Mouse (Mus musculus) midbrain, embryonic 13.5 days (tissue): ENCODE results near the gene Prkca. TPM values are rescaled to one million over a fixed set of nuclear protein-coding genes. Genes with fewer than 3 reads are reported as not detected.

Experiments
- ATAC-seq: fragments of 200-750 bp; cut with Nextera tagmentation; 2 replicates; pipeline ENCODE4 v1.8.0; 2017; ENCODE audit warnings: mild to moderate bottlenecking, moderate TSS enrichment, moderate library complexity
- H3K27ac ChIP-seq: fragments of 300-500 bp; sonication (generic); 2 replicates; pipeline ENCODE4 v1.5.1; 2015; ENCODE audit warnings: inconsistent platforms, mild to moderate bottlenecking, moderate library complexity
- H3K27me3 ChIP-seq: fragments of 300-500 bp; sonication (generic); 2 replicates; pipeline ENCODE4 v1.6.1; 2015; ENCODE audit warnings: mild to moderate bottlenecking, inconsistent platforms
- H3K36me3 ChIP-seq: fragments of 300-500 bp; sonication (generic); 2 replicates; pipeline ENCODE4 v1.6.1; 2015; ENCODE audit warnings: mild to moderate bottlenecking, inconsistent platforms
- H3K4me1 ChIP-seq: fragments of 300-500 bp; sonication (generic); replicated peaks from 2 replicates; pipeline ENCODE4 v1.6.1; 2015; ENCODE audit warnings: inconsistent platforms
- H3K4me2 ChIP-seq: fragments of 300-500 bp; sonication (generic); replicated peaks from 2 replicates; pipeline ENCODE4 v1.6.1; 2015; ENCODE audit warnings: moderate library complexity, mild to moderate bottlenecking, inconsistent platforms
- H3K4me3 ChIP-seq: fragments of 300-500 bp; sonication (generic); replicated peaks from 2 replicates; pipeline ENCODE4 v1.5.1; 2015; ENCODE audit warnings: mild to moderate bottlenecking, inconsistent platforms
- H3K9ac ChIP-seq: fragments of 300-500 bp; sonication (generic); replicated peaks from 2 replicates; pipeline ENCODE4 v1.6.1; 2015; ENCODE audit warnings: mild to moderate bottlenecking, inconsistent platforms
- H3K9me3 ChIP-seq: fragments of 300-500 bp; sonication (generic); 2 replicates; pipeline ENCODE4 v1.6.1; 2016; ENCODE audit warnings: mild to moderate bottlenecking, inconsistent platforms
- WGBS: fragments of 180-500 bp; shearing (Covaris S2); methylation state at CpG from one replicate; pipeline ENCODE4 v1.1.7; 2015; 5-methylcytosine and 5-hydroxymethylcytosine counted together
- polyA plus RNA-seq: library from polyadenylated mRNA; unstranded; fragments of >200 nt; fragmentation: Nextera tagmentation; extraction: Ambion mirVana; gene quantifications from 2 replicates; pipeline ENCODE4 v1.2.1, GENCODE M21; 2015

Gene Prkca
- polyA plus RNA-seq, 1 experiment from 2014 or later, result 3.3 TPM

DNA sequence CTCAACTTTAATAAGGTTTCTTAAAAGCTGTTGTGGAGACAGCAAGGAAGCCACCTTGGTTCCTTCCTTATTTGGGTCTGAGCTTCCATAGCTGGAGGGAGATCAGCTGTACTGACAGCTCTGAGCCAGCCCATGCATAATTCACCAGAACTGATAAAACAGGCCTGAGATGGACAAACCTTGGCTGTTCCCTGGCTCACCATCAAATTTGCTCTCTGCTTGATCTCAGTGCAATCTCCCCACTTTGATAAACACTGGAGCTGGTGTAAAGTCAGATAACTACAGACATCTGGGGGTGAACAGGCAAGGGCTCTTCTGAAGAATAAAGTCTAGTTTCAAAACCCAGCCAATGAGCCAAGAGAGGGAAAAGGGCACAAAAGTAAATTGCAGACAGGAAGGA lies 261.1 kb downstream of the Prkca start:
- Histone ChIP-seq H3K36me3 (no peaks in the 10 kb centered on the region), H3K4me1 (no peaks in the 10 kb centered on the region), H3K9me3 (no peaks in the 10 kb centered on the region), H3K4me2 (no peak overlapping the region), H3K27ac (no peak overlapping the region), H3K9ac (no peak overlapping the region), H3K4me3 (no peak overlapping the region), H3K27me3 (no peaks in the 10 kb centered on the region)
- ATAC-seq, result no peak

DNA sequence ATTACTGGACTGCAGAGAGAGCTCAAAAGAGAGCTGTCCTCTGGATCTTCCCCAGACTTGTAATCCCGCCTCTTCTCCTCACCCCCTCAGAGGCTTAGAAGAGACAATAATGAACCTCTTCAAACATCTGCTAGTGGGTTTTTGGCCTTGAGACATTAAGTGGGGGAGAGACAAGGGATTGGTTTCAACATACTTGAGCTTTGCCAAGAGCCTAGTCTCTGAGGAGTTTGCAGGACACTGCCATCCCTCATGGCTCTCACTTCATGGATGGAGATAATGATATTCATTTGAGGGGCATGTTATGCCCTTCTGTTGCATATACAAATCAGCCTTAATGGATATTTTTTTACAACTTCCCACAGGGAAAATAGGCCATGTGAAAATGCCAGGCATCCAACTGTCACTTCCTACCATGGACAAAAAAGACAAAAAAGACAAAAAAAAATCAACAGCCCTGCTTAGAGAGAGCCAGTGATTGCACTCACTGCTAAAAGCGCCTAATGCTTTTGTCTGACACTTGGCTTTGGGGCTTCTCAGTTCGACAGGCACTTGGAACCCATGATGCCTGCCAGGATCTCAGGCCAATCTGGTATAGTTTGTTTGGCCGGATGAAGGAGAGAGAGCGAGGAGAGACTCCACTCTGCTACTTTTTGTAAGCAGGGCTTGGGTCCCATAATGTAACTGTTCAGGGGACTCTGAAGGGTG lies 263.6 kb downstream of the Prkca start:
- H3K4me2 ChIP-seq, result no peak overlapping the region
- WGBS, result 80% methylated on average over 5 of the region's 5 CpGs
- no peaks in the 10 kb centered on the region for H3K27me3 ChIP-seq
- no peak overlapping the region for H3K4me3 ChIP-seq
- no peak overlapping the region for H3K9ac ChIP-seq
- H3K36me3 ChIP-seq, result no peaks in the 10 kb centered on the region
- no peaks in the 10 kb centered on the region for H3K4me1 ChIP-seq
- ATAC-seq, result no peak
- H3K9me3 ChIP-seq, result no peaks in the 10 kb centered on the region
- H3K27ac ChIP-seq, result no peak overlapping the region

DNA sequence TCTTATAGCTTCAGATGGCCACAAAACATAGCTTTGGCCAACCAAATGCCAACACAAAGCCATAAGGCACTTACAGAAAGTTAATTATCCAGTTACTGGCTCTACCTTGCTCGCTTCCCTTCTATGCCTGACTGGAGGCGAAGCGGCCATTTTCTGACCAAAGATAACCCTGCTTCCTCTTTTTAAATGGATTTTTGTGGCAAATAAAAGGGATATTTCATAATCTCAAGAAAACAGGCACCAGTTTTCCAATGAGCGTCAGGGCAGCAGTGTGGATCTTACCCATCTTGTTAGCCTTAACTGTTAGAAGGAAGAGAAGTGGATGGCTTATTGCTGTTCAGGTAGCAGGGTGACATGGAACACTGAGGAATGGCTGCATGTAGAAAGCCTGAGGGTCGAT lies 264.3 kb downstream of the Prkca start:
- no peaks in the 10 kb centered on the region for H3K36me3 ChIP-seq
- no peak overlapping the region for H3K9ac ChIP-seq
- H3K4me3 ChIP-seq, result no peak overlapping the region
- no peaks in the 10 kb centered on the region for H3K4me1 ChIP-seq
- no peak overlapping the region for H3K4me2 ChIP-seq
- no peaks in the 10 kb centered on the region for H3K9me3 ChIP-seq
- no peak for ATAC-seq
- H3K27ac ChIP-seq, result no peak overlapping the region
- no peaks in the 10 kb centered on the region for H3K27me3 ChIP-seq
- 92% methylated on average over 5 of the region's 5 CpGs for WGBS

DNA sequence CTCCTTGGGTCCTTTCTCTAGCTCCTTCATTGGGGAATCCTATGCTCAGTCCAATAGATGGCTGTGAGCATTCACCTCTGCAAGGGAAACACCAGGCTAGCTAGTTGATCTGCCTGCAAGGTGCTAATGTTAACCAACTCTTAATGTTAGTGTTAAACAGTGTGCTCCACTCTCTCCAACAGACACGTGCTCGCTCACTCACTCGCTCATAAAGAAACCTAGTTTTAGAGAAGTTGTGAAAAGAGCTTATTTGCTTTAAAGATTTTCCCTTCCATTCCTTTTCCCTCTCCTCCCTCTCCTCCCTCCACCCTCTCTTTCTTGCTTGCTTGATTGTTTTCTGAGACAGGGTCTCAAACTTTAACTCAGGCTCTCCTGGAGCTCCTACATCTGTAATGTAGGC lies 266.2 kb downstream of the Prkca start:
- no peak for ATAC-seq
- no peaks in the 10 kb centered on the region for H3K9me3 ChIP-seq
- no peaks in the 10 kb centered on the region for H3K36me3 ChIP-seq
- no peak overlapping the region for H3K4me3 ChIP-seq
- H3K27me3 ChIP-seq, result no peaks in the 10 kb centered on the region
- H3K27ac ChIP-seq, result no peak overlapping the region
- WGBS, result 87% methylated on average over 3 of the region's 3 CpGs
- H3K9ac ChIP-seq, result no peak overlapping the region
- H3K4me2 ChIP-seq, result no peak overlapping the region
- no peaks in the 10 kb centered on the region for H3K4me1 ChIP-seq

DNA sequence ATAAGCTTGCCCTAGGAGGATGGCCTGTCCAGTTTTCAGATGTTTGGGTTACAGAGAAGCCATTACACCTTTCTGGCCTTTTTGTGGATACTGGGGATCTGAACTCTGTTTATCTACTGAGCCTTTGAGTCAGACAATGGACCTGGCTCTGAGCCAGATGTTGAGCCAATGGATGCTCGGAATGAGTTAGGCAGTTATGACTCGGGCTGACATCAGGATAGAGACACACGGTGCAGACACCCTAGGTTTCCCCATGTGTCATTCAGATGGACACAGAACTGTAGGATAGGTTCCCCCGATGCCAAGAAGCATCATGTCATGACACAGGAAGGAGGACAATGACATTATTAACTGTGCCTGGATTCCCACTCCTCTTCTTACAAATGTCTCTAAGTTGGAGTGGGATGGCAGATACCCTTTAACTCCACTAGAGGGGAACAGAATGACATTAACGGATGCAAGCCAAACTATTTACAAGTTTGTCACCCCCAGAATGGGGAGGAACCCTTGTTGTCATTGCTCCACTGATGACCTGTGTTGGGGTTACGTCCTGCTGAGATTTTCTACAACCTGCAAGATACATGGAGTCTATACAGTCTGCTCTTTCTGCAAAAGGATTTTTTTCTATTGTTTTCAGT lies 271.0 kb downstream of the Prkca start:
- Histone ChIP-seq H3K27ac (no peak overlapping the region), H3K9me3 (no peaks in the 10 kb centered on the region), H3K4me3 (no peak overlapping the region), H3K27me3 (no peaks in the 10 kb centered on the region), H3K4me2 (no peak overlapping the region), H3K9ac (no peak overlapping the region), H3K4me1 (no peaks in the 10 kb centered on the region), H3K36me3 (no peaks in the 10 kb centered on the region)
- 79% methylated on average over 6 of the region's 6 CpGs for WGBS
- ATAC-seq, result no peak

DNA sequence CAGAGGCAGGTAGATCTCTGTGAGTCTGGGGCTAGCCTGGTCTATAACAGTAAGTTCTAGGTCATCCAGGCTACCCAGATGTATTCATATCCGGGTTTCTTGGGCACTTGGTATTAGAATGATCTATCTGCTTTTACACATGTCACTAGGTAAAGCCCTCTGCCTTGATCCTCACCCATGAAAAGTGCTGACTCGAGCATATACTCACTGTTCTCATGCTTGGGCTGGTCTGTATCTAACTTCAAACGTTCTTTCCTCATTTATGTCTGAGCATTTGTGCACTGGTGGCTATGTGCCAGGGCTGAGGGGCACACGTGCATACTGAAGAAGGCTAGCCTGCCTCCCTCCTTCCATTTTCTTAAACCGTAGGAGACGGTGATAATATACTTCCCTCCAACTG lies 272.5 kb downstream of the Prkca start:
- Histone ChIP-seq H3K36me3 (no peaks in the 10 kb centered on the region), H3K9me3 (no peaks in the 10 kb centered on the region), H3K4me2 (no peak overlapping the region), H3K4me3 (no peak overlapping the region), H3K27me3 (no peaks in the 10 kb centered on the region), H3K9ac (no peak overlapping the region), H3K4me1 (no peaks in the 10 kb centered on the region), H3K27ac (no peak overlapping the region)
- ATAC-seq, result no peak
- 84% methylated on average over 6 of the region's 6 CpGs for WGBS

DNA sequence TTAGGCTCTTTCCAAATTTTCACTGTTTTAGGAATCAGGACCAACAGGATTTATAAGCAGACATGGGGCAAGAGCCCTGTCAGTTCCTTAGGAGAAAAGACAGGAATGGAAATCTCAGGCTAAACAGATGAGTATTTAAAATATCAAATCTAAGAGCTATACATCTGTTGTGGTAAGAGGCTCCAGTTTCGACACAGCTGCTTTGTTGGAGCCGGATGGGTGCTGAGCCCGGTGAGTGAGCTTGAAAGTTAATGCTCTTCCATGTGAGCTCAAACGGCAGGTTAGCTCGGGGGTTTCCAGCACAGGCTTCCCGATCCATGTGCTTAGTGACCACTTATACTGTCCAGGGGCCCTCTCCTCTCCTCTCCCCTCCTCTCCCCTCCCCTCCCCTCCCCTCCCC lies 273.7 kb downstream of the Prkca start:
- Histone ChIP-seq H3K4me1 (no peaks in the 10 kb centered on the region), H3K27ac (no peak overlapping the region), H3K4me2 (no peak overlapping the region), H3K9ac (no peak overlapping the region), H3K9me3 (no peaks in the 10 kb centered on the region), H3K4me3 (no peak overlapping the region), H3K27me3 (no peaks in the 10 kb centered on the region), H3K36me3 (no peaks in the 10 kb centered on the region)
- 59% methylated on average over 6 of the region's 6 CpGs for WGBS
- ATAC-seq, result no peak

DNA sequence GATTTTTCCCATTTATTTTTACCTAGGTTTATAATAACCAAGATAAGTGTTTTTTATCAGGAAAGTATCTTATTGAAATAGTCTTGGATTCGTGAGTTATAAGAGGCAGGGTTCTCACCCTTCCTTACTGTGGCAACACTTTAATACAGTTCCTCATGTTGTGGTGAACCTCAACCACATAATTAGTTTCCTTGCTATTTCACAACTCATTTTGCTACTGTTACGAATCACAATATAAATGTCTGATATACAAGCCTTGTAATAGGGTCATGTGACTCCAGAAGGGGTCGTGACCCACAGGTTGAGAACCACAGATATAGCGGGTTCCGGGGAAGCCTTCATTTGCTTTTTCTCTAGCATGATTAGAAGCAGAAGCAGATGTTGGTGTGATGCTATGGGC lies 275.3 kb downstream of the Prkca start:
- no peaks in the 10 kb centered on the region for H3K4me1 ChIP-seq
- no peak overlapping the region for H3K4me3 ChIP-seq
- H3K4me2 ChIP-seq, result no peak overlapping the region
- H3K36me3 ChIP-seq, result no peaks in the 10 kb centered on the region
- no peaks in the 10 kb centered on the region for H3K27me3 ChIP-seq
- no peak for ATAC-seq
- H3K9me3 ChIP-seq, result no peaks in the 10 kb centered on the region
- H3K27ac ChIP-seq, result no peak overlapping the region
- WGBS, result 92% methylated on average over 5 of the region's 5 CpGs
- no peak overlapping the region for H3K9ac ChIP-seq

DNA sequence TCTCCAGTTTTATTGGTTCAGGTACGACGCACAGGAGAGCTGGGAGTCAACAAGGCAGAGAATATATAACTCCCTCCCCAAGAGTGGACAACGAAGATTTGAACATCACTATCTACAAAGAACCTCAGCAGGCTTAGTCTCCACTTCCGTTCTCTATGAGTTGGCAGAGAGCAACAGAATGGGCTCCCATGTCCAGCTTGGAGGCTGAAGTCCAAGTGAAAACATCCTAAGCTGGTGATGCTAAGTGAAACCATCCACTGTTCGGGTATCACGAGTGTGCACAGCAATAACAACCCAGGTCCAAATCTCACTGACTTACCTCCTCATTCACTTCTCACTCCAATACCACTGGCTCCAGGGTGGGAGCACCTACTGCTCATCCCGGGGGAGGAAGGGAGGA lies 276.6 kb downstream of the Prkca start:
- H3K9ac ChIP-seq, result no peak overlapping the region
- no peaks in the 10 kb centered on the region for H3K27me3 ChIP-seq
- WGBS, result 90% methylated on average over 7 of the region's 7 CpGs
- no peaks in the 10 kb centered on the region for H3K36me3 ChIP-seq
- no peak overlapping the region for H3K4me3 ChIP-seq
- no peak overlapping the region for H3K4me2 ChIP-seq
- H3K27ac ChIP-seq, result no peak overlapping the region
- H3K9me3 ChIP-seq, result no peaks in the 10 kb centered on the region
- ATAC-seq, result no peak
- 0 out of 2 replicates have a peak, but pooled peaks cover 2% of the 10 kb centered on the region for H3K4me1 ChIP-seq

DNA sequence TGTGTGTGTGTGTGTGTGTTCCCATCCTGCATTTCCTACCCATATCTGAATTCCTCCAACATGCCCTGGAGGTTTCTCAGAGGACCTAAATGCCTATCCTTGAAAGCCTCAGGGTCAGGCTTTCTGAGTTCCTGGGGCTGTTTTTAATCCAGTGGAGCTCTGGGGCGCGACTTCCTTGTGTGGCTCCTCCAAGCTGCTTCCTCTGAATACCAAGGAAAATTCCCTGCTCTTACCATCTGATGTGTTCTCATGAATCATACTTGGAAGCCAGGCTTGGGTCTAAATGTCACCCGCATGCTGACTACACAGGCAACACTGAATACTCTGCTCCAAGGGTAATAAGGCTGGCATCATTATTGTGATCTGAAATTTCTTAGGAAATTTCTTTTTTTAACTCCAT lies 279.3 kb downstream of the Prkca start:
- H3K27me3 ChIP-seq, result no peaks in the 10 kb centered on the region
- ATAC-seq, result no peak
- H3K9me3 ChIP-seq, result no peaks in the 10 kb centered on the region
- no peak overlapping the region for H3K27ac ChIP-seq
- H3K4me3 ChIP-seq, result no peak overlapping the region
- 75% methylated on average over 3 of the region's 3 CpGs for WGBS
- no peak overlapping the region for H3K9ac ChIP-seq
- 0 out of 2 replicates have a peak, but pooled peaks cover 2% of the 10 kb centered on the region for H3K4me1 ChIP-seq
- no peaks in the 10 kb centered on the region for H3K36me3 ChIP-seq
- no peak overlapping the region for H3K4me2 ChIP-seq

DNA sequence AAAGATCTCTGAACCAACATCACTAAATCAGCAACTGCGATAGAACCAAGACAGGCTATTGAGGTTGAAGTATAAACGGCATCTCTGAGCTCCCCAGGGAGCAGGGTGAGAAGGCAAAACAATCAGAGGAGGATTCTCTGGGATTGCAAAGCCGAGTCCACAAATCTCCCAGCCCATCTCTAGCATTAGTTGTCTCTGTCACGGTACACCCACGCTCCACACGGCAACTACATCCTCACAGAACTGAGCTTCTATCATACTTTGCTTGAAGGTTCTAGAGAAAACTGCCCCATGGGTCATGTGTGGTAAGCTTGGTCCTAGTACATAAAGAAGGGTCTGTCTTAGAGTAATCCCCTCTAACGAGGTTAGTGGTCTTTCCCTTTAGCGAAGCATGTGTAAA lies 280.6 kb downstream of the Prkca start:
- Histone ChIP-seq H3K9me3 (no peaks in the 10 kb centered on the region), H3K4me3 (no peak overlapping the region), H3K36me3 (no peaks in the 10 kb centered on the region), H3K27me3 (no peaks in the 10 kb centered on the region), H3K27ac (no peak overlapping the region), H3K4me1 (0 out of 2 replicates have a peak, but pooled peaks cover 2% of the 10 kb centered on the region), H3K9ac (no peak overlapping the region), H3K4me2 (no peak overlapping the region)
- no peak for ATAC-seq
- WGBS, result 64% methylated on average over 8 of the region's 8 CpGs

DNA sequence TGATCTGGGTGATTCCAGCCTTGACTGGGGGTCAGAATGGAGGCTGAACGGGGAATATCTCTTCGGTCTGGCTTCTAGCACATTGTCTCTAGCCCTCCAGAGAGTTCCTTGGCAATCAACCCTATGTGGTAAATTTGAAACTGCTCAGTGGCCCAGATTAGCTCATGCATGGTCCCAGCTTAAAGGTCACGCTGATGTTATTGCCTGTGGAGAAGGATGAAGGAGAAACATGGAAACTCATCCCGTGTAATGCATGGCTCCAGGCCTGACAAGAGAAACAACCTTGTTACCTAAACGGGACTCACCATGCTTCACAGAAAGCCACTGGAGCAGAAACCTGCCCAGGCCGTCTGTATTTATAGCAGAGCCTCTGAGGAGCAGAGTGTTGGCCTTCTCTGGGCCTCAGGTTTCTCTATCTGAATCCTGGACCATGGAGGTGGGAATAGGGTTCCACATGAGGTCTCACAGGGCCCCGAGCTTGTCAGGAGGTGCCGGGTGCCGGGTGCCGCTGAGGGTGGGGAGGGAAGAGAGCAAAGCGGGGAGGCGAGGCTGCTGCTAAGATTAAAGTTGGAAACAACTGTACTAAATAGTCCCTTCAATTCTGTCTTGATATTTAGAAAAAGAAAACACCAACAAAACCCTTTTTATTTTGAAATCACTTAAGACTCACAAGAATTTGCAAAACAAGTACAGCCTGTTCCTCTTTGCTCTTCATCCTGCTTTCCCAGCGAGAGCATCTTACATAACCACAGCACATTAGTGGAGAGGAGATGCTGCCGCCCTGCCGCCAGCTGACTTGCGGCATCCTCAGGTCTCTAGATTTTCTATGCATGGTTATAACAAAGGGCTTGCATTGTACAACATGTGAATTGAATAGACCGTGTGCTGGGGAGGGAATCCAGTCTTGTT lies 281.9 kb downstream of the Prkca start:
- ATAC-seq, result no peak
- Histone ChIP-seq H3K9me3 (no peaks in the 10 kb centered on the region), H3K4me1 (0 out of 2 replicates have a peak, but pooled peaks cover 2% of the 10 kb centered on the region), H3K9ac (no peak overlapping the region), H3K27ac (no peak overlapping the region), H3K4me3 (no peak overlapping the region), H3K27me3 (no peaks in the 10 kb centered on the region), H3K4me2 (no peak overlapping the region), H3K36me3 (no peaks in the 10 kb centered on the region)
- 81% methylated on average over 17 of the region's 17 CpGs for WGBS
